Mouse (Mus musculus) limb, embryonic 13.5 days (tissue): Measurements from ENCODE around the gene Uspl1. TPM values are rescaled to one million over a fixed set of nuclear protein-coding genes. Genes with fewer than 3 reads are reported as not detected.

ENCODE experiments used
- ATAC-seq: fragments of 200-750 bp; cut with Nextera tagmentation; 2 replicates; pipeline ENCODE4 v1.8.0; 2017; ENCODE audit warnings: low read depth, moderate number of reproducible peaks, moderate TSS enrichment; ENCODE audit not compliant: low FRiP score
- H3K27ac ChIP-seq: fragments of 300-500 bp; sonication (generic); 2 replicates; pipeline ENCODE4 v1.5.1; 2015; ENCODE audit warnings: inconsistent platforms, mild to moderate bottlenecking, moderate library complexity
- H3K27me3 ChIP-seq: fragments of 300-500 bp; sonication (generic); 2 replicates; pipeline ENCODE4 v1.6.1; 2015; ENCODE audit warnings: mild to moderate bottlenecking, inconsistent platforms
- H3K36me3 ChIP-seq: fragments of 300-500 bp; sonication (generic); 2 replicates; pipeline ENCODE4 v1.6.1; 2015; ENCODE audit warnings: inconsistent platforms, mild to moderate bottlenecking, moderate library complexity
- H3K4me1 ChIP-seq: fragments of 300-500 bp; sonication (generic); 2 replicates; pipeline ENCODE4 v1.6.1; 2015; ENCODE audit warnings: inconsistent platforms
- H3K4me2 ChIP-seq: fragments of 300-500 bp; sonication (generic); replicated peaks from 2 replicates; pipeline ENCODE4 v1.6.1; 2015; ENCODE audit warnings: inconsistent platforms, mild to moderate bottlenecking, moderate library complexity
- H3K4me3 ChIP-seq: fragments of 300-500 bp; sonication (generic); 2 replicates; pipeline ENCODE4 v1.5.1; 2015; ENCODE audit warnings: moderate library complexity, mild to moderate bottlenecking, inconsistent platforms
- H3K9ac ChIP-seq: fragments of 300-500 bp; sonication (generic); 2 replicates; pipeline ENCODE4 v1.6.1; 2015; ENCODE audit warnings: mild to moderate bottlenecking, inconsistent platforms
- H3K9me3 ChIP-seq: fragments of 300-500 bp; sonication (generic); 2 replicates; pipeline ENCODE4 v1.6.1; 2016; ENCODE audit warnings: inconsistent platforms
- WGBS: fragments of 180-500 bp; shearing (Covaris S2); methylation state at CpG from one replicate; pipeline ENCODE4 v1.1.7; 2015; 5-methylcytosine and 5-hydroxymethylcytosine counted together
- polyA plus RNA-seq: library from polyadenylated mRNA; unstranded; fragments of >200 nt; fragmentation: Nextera tagmentation; extraction: Ambion mirVana; gene quantifications from 2 replicates; pipeline ENCODE4 v1.2.1, GENCODE M21; 2015

Gene Uspl1
- polyA plus RNA-seq, 1 experiment from 2014 or later = 59.5 TPM

DNA sequence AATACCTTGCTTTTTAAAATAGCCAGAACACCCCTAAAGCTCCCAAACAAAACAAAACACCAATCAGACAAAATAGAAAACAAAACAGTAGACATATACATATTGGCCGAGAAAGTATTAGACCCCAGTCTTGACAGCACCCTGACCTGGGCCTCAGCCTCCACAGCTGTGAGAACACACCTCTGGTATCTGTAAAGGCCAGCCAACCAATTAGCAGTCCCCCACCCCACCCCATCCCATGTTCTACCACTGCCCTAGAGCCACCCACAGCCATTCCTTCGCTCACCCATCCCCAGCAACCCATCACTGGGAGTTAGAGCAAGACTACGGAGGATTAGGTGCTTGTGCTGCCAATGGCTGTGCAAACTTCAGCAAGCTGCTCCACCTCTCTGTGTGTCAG is 33.3 kb upstream of the Uspl1 start:
- Histone ChIP-seq H3K4me3 (no peak overlapping the region), H3K9me3 (peaks cover 5% of the 10 kb centered on the region; the same call in 1 of the 2 replicates), H3K9ac (no peak overlapping the region), H3K4me2 (no peak overlapping the region), H3K27ac (no peak overlapping the region), H3K27me3 (no peaks in the 10 kb centered on the region), H3K36me3 (no peaks in the 10 kb centered on the region), H3K4me1 (peaks cover 10% of the 10 kb centered on the region)
- no peak for ATAC-seq
- 93% methylated on average over 3 of the region's 3 CpGs for WGBS

DNA sequence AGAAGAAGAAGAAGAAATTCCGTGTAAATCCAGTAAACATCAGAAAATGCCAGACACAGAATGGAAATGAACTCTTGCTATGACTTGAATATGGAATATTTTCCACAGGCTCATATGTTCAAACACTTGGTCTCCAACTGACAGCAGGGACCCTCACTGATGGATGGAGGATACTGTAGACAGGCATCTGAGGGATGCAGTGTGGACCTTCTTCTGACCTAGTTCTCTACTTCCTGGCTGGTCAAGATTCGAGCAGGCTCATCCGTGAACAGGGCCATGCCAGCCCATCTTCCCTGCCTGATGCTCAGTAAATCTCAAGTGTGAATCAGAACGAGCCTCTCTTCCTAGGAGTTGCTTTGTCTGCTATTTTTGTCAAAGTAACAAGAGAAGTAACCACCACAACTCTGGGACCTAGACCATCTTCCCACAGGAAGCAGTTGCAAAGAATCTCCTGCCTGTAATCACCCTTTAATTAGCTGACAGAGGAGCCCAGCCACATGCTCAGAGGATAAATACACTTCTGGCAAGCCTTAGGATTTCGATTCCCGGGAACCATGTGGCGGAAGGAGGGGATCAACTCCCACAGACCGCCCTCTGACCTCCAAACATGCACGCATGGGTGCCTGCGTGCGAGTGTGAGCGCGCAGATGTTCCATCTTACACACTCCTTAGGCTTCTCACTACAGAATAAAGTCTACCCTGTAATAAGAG is 31.9 kb upstream of the Uspl1 start:
- no peaks in the 10 kb centered on the region for H3K36me3 ChIP-seq
- H3K4me2 ChIP-seq = no peak overlapping the region
- no peaks in the 10 kb centered on the region for H3K27me3 ChIP-seq
- WGBS = 38% methylated on average over 13 of the region's 13 CpGs
- H3K9ac ChIP-seq = no peak overlapping the region
- H3K4me1 ChIP-seq = peaks cover 10% of the 10 kb centered on the region
- ATAC-seq = 0 out of 2 replicates have a peak, but pooled peaks have one; percentile 19
- H3K4me3 ChIP-seq = no peak overlapping the region
- peaks cover 5% of the 10 kb centered on the region; the same call in 1 of the 2 replicates for H3K9me3 ChIP-seq
- H3K27ac ChIP-seq = no peak overlapping the region

GRCm38 (mm10) chr5:149152774-149153155 is 31.4 kb upstream of the Uspl1 start:
- Histone ChIP-seq H3K27me3 (no peaks in the 10 kb centered on the region), H3K4me3 (no peak overlapping the region), H3K27ac (no peak overlapping the region), H3K4me2 (no peak overlapping the region), H3K4me1 (peaks cover 10% of the 10 kb centered on the region), H3K36me3 (no peaks in the 10 kb centered on the region), H3K9me3 (peaks cover 5% of the 10 kb centered on the region; the same call in 1 of the 2 replicates), H3K9ac (no peak overlapping the region)
- WGBS = 58% methylated on average over 12 of the region's 12 CpGs
- no peak for ATAC-seq

DNA sequence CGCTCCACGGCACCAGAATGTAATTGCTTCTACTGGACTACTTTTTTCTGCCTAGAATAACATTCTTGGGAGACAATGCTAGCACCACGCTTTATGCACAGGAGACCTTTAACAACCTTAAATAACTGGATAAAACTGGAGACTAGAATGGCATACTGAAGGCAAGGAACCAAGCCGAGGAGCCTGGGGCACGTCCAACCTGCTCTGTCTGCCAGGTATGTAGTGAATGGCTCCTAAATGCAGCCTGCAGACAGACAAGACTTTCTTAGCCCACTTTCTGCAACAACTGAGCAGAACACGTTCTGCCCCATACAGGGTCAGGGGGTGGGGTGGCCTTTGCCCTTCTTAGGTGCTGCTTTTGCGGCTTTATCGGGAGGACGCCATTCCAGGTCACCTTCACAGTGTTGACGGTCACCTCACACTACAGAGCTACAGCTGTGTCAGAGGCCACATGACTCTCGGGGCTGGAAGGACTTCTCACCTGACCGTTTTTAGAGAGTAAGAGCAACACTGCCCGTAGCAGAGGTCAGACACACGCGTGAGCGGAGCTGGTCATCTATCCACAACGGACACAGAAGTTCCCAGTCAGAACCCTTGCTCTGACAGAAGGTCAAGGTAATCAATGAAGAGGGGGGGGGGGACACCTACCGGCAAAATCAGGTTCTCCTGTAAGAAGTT is 27.1 kb upstream of the Uspl1 start:
- Histone ChIP-seq H3K4me3 (no peak overlapping the region), H3K4me1 (peaks cover 9% of the 10 kb centered on the region), H3K4me2 (no peak overlapping the region), H3K27me3 (no peaks in the 10 kb centered on the region), H3K36me3 (no peaks in the 10 kb centered on the region), H3K9me3 (no peaks in the 10 kb centered on the region), H3K9ac (no peak overlapping the region), H3K27ac (no peak overlapping the region)
- ATAC-seq = no peak
- 88% methylated on average over 18 of the region's 18 CpGs for WGBS

GRCm38 (mm10) chr5:149159021-149159420 is 25.1 kb upstream of the Uspl1 start:
- Histone ChIP-seq H3K36me3 (no peaks in the 10 kb centered on the region), H3K4me1 (no peaks in the 10 kb centered on the region), H3K27ac (no peak overlapping the region), H3K9ac (no peak overlapping the region), H3K27me3 (no peaks in the 10 kb centered on the region), H3K4me3 (no peak overlapping the region), H3K9me3 (no peaks in the 10 kb centered on the region), H3K4me2 (no peak overlapping the region)
- ATAC-seq = no peak
- WGBS = 93% methylated on average over 6 of the region's 6 CpGs

GRCm38 (mm10) chr5:149160469-149160868 is 23.7 kb upstream of the Uspl1 start:
- no peaks in the 10 kb centered on the region for H3K27me3 ChIP-seq
- H3K4me3 ChIP-seq = no peak overlapping the region
- no peak overlapping the region for H3K9ac ChIP-seq
- no peaks in the 10 kb centered on the region for H3K36me3 ChIP-seq
- H3K9me3 ChIP-seq = no peaks in the 10 kb centered on the region
- no peak overlapping the region for H3K4me2 ChIP-seq
- no peaks in the 10 kb centered on the region for H3K4me1 ChIP-seq
- ATAC-seq = no peak
- H3K27ac ChIP-seq = no peak overlapping the region
- 82% methylated on average over 4 of the region's 4 CpGs for WGBS

- Histone ChIP-seq H3K27me3 (no peaks in the 10 kb centered on the region), H3K9ac (no peak overlapping the region), H3K4me3 (no peak overlapping the region), H3K27ac (no peak overlapping the region), H3K4me1 (no peaks in the 10 kb centered on the region), H3K36me3 (no peaks in the 10 kb centered on the region), H3K9me3 (no peaks in the 10 kb centered on the region), H3K4me2 (no peak overlapping the region)
- 67% methylated on average over 7 of the region's 7 CpGs for WGBS
- no peak for ATAC-seq
Observed at GRCm38 (mm10) chr5:149162890-149163289, 21.3 kb upstream of the Uspl1 start.

DNA sequence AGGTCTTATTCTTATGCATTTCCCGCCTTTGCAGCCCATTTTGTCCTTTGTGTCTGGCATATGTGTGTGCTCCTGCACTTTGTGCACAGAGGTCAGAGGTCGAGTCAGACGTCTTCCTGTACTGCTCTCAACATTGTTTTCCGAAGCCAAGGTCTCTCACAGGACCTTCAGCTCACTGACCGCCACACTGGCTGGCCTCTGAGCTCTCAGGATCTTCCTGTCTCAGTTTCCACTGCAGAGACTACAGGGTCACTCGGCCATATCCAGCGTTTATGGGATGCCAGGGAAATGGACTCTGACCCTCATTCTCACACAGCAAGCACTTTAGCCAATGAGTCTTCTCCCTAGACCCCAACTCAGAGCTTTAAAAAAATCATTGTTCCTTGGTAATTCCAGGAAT is 19.3 kb upstream of the Uspl1 start:
- no peaks in the 10 kb centered on the region for H3K9me3 ChIP-seq
- 62% methylated on average over 7 of the region's 7 CpGs for WGBS
- no peak for ATAC-seq

DNA sequence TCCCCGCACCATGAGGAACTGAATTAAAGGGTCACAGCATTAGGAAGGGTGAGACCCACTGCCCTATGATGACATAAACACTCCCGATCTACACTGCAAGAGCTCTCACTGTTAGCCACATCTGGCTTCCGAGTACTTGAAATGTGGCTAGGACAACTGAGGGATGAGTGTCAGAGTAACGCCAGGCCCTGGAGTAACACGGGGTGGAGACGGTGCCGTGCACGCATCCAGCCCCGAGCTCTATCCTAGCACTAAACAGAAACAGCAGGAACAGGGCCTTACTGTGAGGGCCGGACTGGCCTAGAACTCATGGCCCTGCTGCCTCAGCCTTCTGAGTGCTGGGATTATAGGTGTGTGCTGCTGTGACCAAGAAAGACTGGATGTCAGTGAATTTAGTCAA is 18.1 kb upstream of the Uspl1 start:
- Histone ChIP-seq H3K27ac (no peak overlapping the region), H3K27me3 (no peaks in the 10 kb centered on the region), H3K9me3 (no peaks in the 10 kb centered on the region), H3K4me1 (peaks cover 3% of the 10 kb centered on the region), H3K4me2 (no peak overlapping the region), H3K4me3 (no peak overlapping the region), H3K36me3 (no peaks in the 10 kb centered on the region), H3K9ac (no peak overlapping the region)
- no peak for ATAC-seq
- WGBS = 92% methylated on average over 10 of the region's 10 CpGs

More for the DNA sequence above, 19.3 kb upstream of the Uspl1 start:
- Histone ChIP-seq H3K4me3 (no peak overlapping the region), H3K4me2 (no peak overlapping the region), H3K27me3 (no peaks in the 10 kb centered on the region), H3K27ac (no peak overlapping the region), H3K4me1 (peaks cover 3% of the 10 kb centered on the region), H3K9ac (no peak overlapping the region), H3K36me3 (no peaks in the 10 kb centered on the region)

GRCm38 (mm10) chr5:149168051-149168450 is 16.1 kb upstream of the Uspl1 start:
- H3K27me3 ChIP-seq = no peaks in the 10 kb centered on the region
- no peak overlapping the region for H3K9ac ChIP-seq
- H3K4me2 ChIP-seq = no peak overlapping the region
- 86% methylated on average over 2 of the region's 2 CpGs for WGBS
- no peak overlapping the region for H3K4me3 ChIP-seq
- no peaks in the 10 kb centered on the region for H3K9me3 ChIP-seq
- no peak for ATAC-seq
- peaks cover 6% of the 10 kb centered on the region for H3K4me1 ChIP-seq
- H3K36me3 ChIP-seq = no peaks in the 10 kb centered on the region
- no peak overlapping the region for H3K27ac ChIP-seq

GRCm38 (mm10) chr5:149168816-149169215 is 15.3 kb upstream of the Uspl1 start:
- no peak overlapping the region for H3K4me2 ChIP-seq
- WGBS = 75% methylated on average over 9 of the region's 9 CpGs

GRCm38 (mm10) chr5:149170841-149171588 is 13.1 kb upstream of the Uspl1 start:
- no peak for ATAC-seq
- Histone ChIP-seq H3K27me3 (no peaks in the 10 kb centered on the region), H3K36me3 (no peaks in the 10 kb centered on the region), H3K9ac (no peak overlapping the region), H3K4me3 (no peak overlapping the region), H3K9me3 (no peaks in the 10 kb centered on the region), H3K4me2 (no peak overlapping the region), H3K4me1 (peaks cover 6% of the 10 kb centered on the region), H3K27ac (no peak overlapping the region)
- 47% methylated on average over 8 of the region's 8 CpGs for WGBS

More at GRCm38 (mm10) chr5:149168816-149169215, 15.3 kb upstream of the Uspl1 start:
- Histone ChIP-seq H3K27ac (no peak overlapping the region), H3K4me3 (no peak overlapping the region), H3K9me3 (no peaks in the 10 kb centered on the region), H3K9ac (no peak overlapping the region), H3K36me3 (no peaks in the 10 kb centered on the region), H3K4me1 (peaks cover 6% of the 10 kb centered on the region), H3K27me3 (no peaks in the 10 kb centered on the region)
- no peak for ATAC-seq
